Mouse (Mus musculus) cerebellum, postnatal 36 days (tissue): ENCODE results near the gene Gm21761.
"Not testable (repeated sequence)": the region's sequence is repeated elsewhere in the genome, so short reads cannot be mapped to it uniquely, and the experiment has no call there.

ENCODE experiments used
- DNase-seq, 2 experiments: peaks; one replicate each; pipeline ENCODE4 v3.0.0; 2021 to 2022; ENCODE audit warnings: mixed read lengths in 2 of 2

The Gm21761 gene

GRCm38 (mm10) chr13:119929172-119929571 lies at the start of gene Gm21761:
Gene Gm21761, minus strand, starts transcription at chr13:119929272.
- DNase-seq, result not testable (repeated sequence)

GRCm38 (mm10) chr13:119969163-119969562 lies 40.1 kb upstream of the Gm21761 start:
- not testable (repeated sequence) for DNase-seq

GRCm38 (mm10) chr13:119968193-119968592 lies 39.1 kb upstream of the Gm21761 start:
- DNase-seq, result not testable (repeated sequence)

- DNase-seq, result peak; percentile 11 to 12
Observed at GRCm38 (mm10) chr13:119965968-119966367, 36.9 kb upstream of the Gm21761 start.

GRCm38 (mm10) chr13:119965302-119965952 lies 36.4 kb upstream of the Gm21761 start:
- not testable (repeated sequence) for DNase-seq

- not testable (repeated sequence) for DNase-seq
Observed at GRCm38 (mm10) chr13:119962856-119963255, 33.8 kb upstream of the Gm21761 start.

GRCm38 (mm10) chr13:119955567-119955966 lies 26.5 kb upstream of the Gm21761 start:
- not testable (repeated sequence) for DNase-seq

- not testable (repeated sequence) for DNase-seq
Observed at GRCm38 (mm10) chr13:119955089-119955488, 26.0 kb upstream of the Gm21761 start.

GRCm38 (mm10) chr13:119950706-119951105 lies 21.6 kb upstream of the Gm21761 start, which contains the start of gene B020031M17Rik:
Gene B020031M17Rik, minus strand, starts transcription at chr13:119950806.
- DNase-seq, result not testable (repeated sequence)

GRCm38 (mm10) chr13:119924597-119925340 lies 4.3 kb downstream of the Gm21761 start:
- not testable (repeated sequence) for DNase-seq

- not testable (repeated sequence) for DNase-seq
Observed at GRCm38 (mm10) chr13:119916966-119917722, 11.9 kb downstream of the Gm21761 start.

GRCm38 (mm10) chr13:119916449-119916848 lies 12.6 kb downstream of the Gm21761 start:
- DNase-seq, result not testable (repeated sequence)

GRCm38 (mm10) chr13:119898549-119898948 lies 30.5 kb downstream of the Gm21761 start:
- not testable (repeated sequence) for DNase-seq

GRCm38 (mm10) chr13:119894685-119895084 lies 34.4 kb downstream of the Gm21761 start, which contains the start of gene Tcstv1:
Gene Tcstv1, minus strand, starts transcription at chr13:119894785.
- DNase-seq, result not testable (repeated sequence)

- not testable (repeated sequence) for DNase-seq
Observed at GRCm38 (mm10) chr13:119886896-119887295, 42.2 kb downstream of the Gm21761 start.

- not testable (repeated sequence) for DNase-seq
Observed at GRCm38 (mm10) chr13:119864395-119864999, 64.6 kb downstream of the Gm21761 start.

GRCm38 (mm10) chr13:119862399-119862798 lies 66.7 kb downstream of the Gm21761 start:
- not testable (repeated sequence) for DNase-seq
